Mouse (Mus musculus) heart, postnatal 4 days (tissue): Measurements from ENCODE around the gene Pde1c. TPM values are rescaled to one million over a fixed set of nuclear protein-coding genes. Genes with fewer than 3 reads are reported as not detected.

Experiments
- DNase-seq: peaks from one replicate; pipeline ENCODE4 v3.0.0; 2021
- total RNA-seq, 2 experiments: library from RNA; stranded (reverse); gene quantifications; 2 replicates each; pipeline ENCODE4 v1.2.3; 2021

Gene Pde1c
- total RNA-seq, 2 experiments from 2014 or later: 82.6 to 92.9 TPM

DNA sequence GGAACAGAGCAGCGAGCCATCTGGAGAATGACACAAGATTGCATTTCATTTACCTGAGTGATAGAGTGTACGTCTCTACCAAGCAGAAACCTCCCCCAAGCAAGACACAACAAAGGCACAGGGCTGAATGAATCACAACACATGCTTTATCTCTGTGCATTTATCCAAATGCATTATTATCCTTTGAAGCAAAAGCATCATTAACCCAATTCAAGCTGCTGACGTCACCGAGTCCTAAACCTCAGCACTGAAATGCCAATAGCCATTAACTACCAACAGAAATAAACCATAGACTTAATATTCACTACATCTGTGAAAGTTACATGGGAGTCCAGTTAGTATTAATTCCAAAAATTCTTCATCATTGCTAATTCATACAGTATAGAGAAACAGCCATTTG, 127.4 kb downstream of the Pde1c start:
- DNase-seq: no peak

DNA sequence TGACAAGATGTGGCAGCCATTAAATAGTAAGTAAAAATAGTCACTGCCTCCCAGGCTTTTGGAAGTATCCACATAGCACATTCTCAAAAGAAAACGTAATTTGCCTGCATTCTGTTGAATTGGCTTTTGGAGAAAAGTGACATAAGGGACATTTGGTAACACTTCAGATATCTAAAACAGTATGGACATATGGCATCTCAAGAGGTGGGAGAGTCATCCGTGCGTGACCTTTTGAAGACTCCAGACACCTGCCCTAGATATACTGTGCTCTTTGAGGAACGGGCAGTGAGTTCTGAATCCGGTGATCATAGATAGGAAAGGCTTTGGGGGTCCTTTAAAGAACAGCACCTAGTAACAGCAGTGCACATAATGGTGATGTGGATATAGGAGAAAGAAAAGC, 143.1 kb downstream of the Pde1c start:
- no peak for DNase-seq

DNA sequence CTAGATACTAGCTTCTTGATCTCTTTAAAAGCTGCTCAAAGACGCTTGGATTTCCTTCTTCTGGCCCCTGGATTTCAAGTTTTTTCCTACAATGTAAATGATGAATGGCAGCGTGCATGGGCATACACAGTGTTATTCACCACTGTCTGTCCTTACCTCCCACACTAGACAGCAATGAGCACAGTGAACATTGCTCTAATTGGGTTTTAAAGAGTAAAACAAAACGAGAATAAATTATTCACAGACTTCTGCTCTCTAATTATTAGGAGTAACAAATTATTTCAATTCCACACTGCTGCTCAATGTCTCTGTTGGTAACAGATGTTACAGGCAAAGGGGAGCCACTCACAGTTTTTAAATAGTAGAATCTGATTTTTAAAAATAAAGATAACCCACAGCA, 146.0 kb downstream of the Pde1c start:
- no peak for DNase-seq

DNA sequence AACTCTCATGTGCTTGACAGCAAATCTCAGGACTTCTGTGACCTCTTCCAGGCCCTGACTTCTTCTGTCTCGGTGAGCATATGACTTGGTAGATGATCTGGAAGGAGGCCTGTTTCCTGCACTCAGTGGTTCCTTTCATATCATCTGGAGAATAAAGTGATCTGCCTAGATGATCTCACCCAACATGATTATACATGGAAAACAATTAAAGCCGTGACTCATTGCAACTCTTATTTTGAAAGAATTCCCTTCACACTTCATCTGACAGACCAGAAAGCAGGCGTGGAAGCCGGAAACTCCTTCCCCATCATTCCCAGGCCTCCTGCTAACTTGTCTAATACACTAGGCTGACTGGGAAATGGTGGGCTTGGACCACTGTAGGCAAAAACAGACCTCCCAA, 152.7 kb downstream of the Pde1c start:
- DNase-seq: no peak

DNA sequence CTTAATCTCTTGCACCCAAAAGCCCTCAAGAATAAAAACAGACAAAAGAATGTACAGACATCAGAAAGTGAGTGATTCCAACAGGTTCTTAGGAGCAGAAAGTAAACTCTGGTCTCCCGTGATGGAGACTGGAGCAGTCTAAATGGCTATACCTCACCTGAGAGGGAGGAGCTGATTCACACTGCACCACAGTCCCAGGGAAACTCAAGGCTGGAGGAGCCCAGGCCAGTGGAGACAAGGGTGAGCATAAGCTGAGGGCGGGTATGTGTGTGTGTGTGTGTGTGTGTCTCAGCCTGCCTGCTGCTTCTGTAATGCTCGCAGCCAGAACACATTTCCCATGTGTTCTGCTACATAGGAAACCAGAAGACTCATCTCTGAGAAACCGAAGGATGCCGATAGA, 179.7 kb downstream of the Pde1c start:
- no peak for DNase-seq

- no peak for DNase-seq
Observed at GRCm38 (mm10) chr6:56376359-56376758, 192.5 kb downstream of the Pde1c start.

GRCm38 (mm10) chr6:56374180-56374579, 194.7 kb downstream of the Pde1c start:
- no peak for DNase-seq

DNA sequence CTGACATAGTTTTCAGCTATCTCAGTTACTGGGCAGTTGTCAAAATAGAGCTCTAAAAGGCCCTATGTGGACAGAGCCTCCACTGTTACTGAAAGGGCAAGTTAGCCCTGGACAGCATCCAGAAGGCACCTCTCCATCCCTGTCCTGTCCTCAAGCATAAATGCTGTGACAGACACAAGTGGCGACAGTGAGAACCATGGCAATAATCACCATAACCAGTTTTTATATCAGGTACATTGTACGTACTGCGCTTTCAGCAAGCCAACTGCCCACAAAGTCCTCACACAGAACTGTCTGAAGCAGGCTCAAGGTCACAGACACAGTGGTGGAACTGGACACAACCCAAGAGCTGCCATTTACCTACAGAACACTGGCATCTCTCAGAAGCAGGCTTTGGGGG, 195.2 kb downstream of the Pde1c start:
- peak; percentile 77 for DNase-seq

DNA sequence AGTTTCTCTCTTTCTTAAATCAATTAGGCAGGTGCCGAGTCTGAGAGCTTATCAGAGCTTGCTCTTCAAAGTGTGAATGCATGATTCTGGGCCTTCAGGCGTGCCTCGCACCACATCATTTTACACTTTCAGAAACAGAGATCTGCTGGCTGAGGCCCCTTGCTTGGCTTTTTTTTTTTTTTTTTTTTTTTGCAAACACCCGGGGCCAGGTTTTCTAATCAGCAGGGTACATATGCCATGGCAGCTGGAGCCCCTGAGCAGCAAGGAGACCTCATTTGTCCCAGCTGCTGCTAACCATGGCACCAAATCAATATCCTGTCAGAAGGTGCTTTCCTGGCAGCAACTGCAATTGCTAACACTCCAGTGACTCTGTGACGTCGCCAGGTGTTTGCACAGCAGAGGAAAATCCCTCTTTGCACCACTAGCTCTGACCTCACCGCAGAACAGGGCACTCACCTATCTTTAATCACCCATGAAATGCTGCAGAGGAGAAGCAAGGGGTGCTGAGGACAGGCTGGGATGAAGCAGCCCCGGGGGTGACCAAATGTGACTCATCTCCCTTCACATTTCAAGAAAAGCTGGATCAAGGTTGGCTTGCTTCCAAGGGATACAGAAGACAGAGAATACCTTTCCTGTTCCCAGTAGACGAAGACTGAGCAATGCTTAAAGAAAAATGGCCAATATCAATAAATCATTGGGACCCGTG, 195.7 kb downstream of the Pde1c start:
- DNase-seq: peak; percentile 39

GRCm38 (mm10) chr6:56369462-56369861, 199.4 kb downstream of the Pde1c start:
- no peak for DNase-seq

DNA sequence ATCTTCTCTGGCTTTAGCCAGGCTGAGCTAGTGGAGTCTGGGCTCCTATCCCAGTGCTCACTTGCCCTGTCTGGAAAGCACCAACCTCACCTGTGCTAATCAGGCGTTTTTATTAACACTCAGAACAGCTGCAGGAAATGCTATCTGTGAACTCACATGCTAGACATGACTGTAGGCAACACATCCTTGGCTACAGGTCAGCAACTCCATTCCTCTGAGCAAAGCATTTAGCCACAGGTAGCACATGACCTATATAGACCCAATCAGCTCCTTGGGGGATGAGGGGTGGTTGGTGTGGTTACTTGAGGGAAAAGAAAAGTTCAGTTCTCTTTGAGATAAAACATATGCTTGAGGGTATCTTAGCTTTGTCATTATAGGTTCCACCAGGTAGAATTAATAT, 200.8 kb downstream of the Pde1c start:
- DNase-seq: no peak

DNA sequence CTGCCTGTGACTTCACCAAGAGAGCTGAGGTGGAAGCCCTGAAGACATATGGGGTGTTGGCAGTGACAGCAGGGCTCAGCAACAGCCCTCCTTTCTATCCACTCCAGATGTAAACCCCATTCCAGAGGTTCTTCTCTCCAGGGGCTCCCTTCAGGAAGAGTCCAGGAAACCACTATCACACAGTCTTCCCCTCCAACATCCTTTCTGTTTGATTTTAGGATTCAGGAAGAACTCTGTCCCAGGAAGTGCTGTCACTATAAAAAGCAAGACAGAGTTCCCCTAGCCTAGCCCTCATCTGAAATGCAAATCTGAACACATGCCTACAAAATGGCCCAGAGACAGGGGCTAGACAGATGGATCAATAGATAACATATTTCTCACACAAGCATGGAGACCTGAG, 201.6 kb downstream of the Pde1c start:
- DNase-seq: no peak

DNA sequence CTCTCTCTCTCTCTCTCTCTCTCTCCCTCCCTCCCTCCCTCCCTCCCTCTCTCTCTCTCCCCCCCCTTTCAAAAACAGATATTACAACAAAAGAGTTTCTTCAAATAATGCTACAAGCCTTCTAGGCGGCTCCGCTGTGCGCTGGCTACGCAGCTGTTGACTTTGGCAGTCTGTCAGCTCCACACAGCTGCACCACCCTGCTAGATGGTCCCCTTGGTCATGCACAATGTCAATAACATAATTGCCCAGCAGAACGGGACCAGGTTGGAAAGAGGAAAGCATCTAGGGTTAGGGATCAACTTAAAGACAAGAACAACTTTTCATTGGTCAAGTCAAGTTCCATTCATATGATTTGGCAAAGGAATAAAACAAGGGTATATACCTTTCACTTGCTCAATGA, 206.3 kb downstream of the Pde1c start:
- DNase-seq: peak; percentile 50

- DNase-seq: peak; percentile 76
Observed at GRCm38 (mm10) chr6:56362128-56362545, 206.8 kb downstream of the Pde1c start.

GRCm38 (mm10) chr6:56361348-56362127, 207.4 kb downstream of the Pde1c start:
- peak; percentile 42 for DNase-seq

- no peak for DNase-seq
Observed at GRCm38 (mm10) chr6:56360086-56360485, 208.8 kb downstream of the Pde1c start.

- peak; percentile 55 for DNase-seq
Observed at GRCm38 (mm10) chr6:56359126-56359525, 209.8 kb downstream of the Pde1c start.

DNA sequence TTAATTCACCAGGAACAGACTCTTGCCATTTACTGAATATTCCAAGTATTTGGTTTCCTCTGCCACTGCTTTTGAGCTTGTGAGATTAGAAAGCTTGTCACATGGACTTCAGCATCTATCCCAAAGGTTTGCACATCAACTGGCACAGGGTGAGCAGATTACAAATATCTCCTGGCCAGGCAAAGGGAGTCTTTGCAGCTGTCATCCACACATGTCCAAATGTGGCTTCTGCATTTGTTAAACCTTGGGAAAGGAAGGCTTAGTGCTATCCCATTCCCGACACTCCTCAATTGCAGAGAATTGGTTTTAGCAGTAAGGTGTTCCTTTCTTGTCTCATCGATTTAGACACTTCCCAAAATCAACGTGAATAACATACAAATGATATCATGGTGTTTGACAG, 221.7 kb downstream of the Pde1c start:
- DNase-seq: no peak

- DNase-seq: no peak
Observed at GRCm38 (mm10) chr6:56345082-56345481, 223.8 kb downstream of the Pde1c start.

- DNase-seq: no peak
Observed at GRCm38 (mm10) chr6:56342005-56342404, 226.9 kb downstream of the Pde1c start.

DNA sequence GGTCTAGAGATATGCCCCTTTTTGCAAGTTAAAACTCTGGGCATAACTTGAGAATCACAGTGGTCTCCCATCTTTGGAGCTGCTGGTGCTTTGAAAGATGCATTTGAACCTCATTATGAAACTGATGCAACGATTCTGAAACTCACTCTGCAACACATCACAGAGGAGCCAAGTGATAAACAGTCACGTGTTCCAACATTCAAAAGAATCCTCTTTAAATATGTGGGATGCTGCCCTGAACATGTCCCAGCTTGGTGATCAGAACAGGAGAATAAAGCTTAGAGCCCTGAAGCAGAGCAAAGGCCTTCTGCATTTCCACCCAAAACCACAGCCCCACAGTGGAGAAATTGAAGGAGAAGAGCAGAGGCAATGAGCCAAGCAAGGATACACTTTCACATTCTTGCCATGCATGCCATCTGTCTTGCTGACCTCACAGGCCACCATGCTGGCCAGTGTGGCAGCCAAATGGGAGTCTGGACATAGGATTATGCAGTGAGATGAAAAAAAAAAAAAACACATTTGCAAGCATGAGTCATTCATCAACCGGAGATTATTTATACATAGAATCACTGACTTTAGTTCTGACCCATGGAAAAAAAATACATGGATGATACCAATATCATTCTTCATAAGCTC, 233.0 kb downstream of the Pde1c start:
- no peak for DNase-seq

GRCm38 (mm10) chr6:56332149-56332548, 236.8 kb downstream of the Pde1c start:
- no peak for DNase-seq

DNA sequence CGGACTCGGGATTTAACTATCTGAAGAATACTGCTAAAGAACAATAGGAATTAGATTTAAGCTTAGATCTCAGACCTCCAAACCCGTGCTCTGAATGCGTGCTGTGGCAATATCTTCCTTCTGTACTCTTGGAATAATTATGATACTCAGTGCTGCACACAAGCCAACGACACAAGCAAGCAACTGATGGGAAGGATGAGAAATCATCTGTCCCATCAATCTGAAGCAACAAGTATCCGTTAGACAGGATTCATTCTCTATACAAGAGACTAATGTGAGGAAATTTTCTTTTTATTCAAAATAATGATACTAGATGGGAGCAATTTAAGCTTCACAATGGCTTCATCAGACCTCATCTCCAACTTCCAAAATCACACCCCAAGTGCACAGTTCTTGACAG, 237.5 kb downstream of the Pde1c start:
- no peak for DNase-seq

DNA sequence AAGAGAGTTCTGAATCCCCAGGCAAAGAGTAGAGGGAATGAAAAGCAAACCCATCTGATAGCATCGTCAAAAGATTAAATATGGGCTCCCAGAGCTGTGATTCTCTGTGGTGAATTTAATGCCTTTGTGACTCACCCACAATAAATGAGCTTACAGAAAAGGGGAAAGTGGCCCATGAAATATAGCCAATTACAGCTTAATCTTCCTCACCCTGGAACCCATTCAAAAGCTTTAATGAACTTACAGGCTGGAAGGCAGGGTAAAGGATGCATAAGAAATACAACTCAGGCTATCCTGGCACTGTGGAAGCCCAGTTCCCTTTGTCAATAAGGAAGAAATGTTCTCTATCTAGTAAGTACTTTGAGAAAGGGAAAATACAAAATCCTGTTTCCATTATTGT, 240.8 kb downstream of the Pde1c start:
- no peak for DNase-seq
